Mouse (Mus musculus) CH12.LX (cell line): ENCODE results near the gene Npepps. TPM values are rescaled to one million over a fixed set of nuclear protein-coding genes. Genes with fewer than 3 reads are reported as not detected.
"Not testable (repeated sequence)": the region's sequence is repeated elsewhere in the genome, so short reads cannot be mapped to it uniquely, and the experiment has no call there.

Experiments
- DNase-seq: peaks from one replicate; pipeline ENCODE4 v3.0.0-alpha.2; 2013; ENCODE audit errors: extremely low read depth
- H3K27ac ChIP-seq: 2 replicates; pipeline ENCODE4 v1.5.1; 2012; ENCODE audit warnings: low read depth, mild to moderate bottlenecking, control low read depth, moderate library complexity; ENCODE audit not compliant: insufficient read depth
- H3K27me3 ChIP-seq: replicated peaks from 2 replicates; pipeline ENCODE3; 2012; ENCODE audit warnings: inconsistent platforms
- H3K36me3 ChIP-seq, 2 experiments: replicated peaks in 1 of 2; 2 replicates each; pipeline versions ENCODE3 to v1.6.1; 2012; ENCODE audit warnings: inconsistent platforms in 1 of 2, low read length in 1 of 2, mild to moderate bottlenecking in 1 of 2, mixed read lengths in 1 of 2, moderate library complexity in 1 of 2; ENCODE audit not compliant: control insufficient read depth in 1 of 2, insufficient read depth in 1 of 2
- H3K4me1 ChIP-seq, 2 experiments: 2 replicates each; pipeline ENCODE4 v1.6.1; 2012; ENCODE audit warnings: inconsistent platforms in 1 of 2, moderate library complexity in 1 of 2; ENCODE audit not compliant: insufficient read depth in 2 of 2, control insufficient read depth in 1 of 2
- H3K4me2 ChIP-seq: 2 replicates; pipeline ENCODE4 v1.6.1; 2012; ENCODE audit warnings: low read depth, mild to moderate bottlenecking, control low read depth; ENCODE audit not compliant: poor library complexity, insufficient read depth, severe bottlenecking
- H3K4me3 ChIP-seq, 3 experiments: fragments of 150-350 bp in 1 of 3; sonication (generic) in 1 of 3; replicated peaks in 1 of 3; 2 replicates each; pipeline versions ENCODE3 to v1.5.1; 2011 to 2012; ENCODE audit warnings: low read depth in 2 of 3, low read length in 2 of 3, mild to moderate bottlenecking in 2 of 3, moderate library complexity in 2 of 3, control low read depth in 1 of 3, improper control_type of control experiment in 1 of 3, inconsistent platforms in 1 of 3, mixed read lengths in 1 of 3; ENCODE audit not compliant: poor library complexity in 1 of 3
- H3K79me2 ChIP-seq: replicated peaks from 2 replicates; pipeline ENCODE4 v1.6.1; 2012; ENCODE audit warnings: mild to moderate bottlenecking, moderate library complexity; ENCODE audit not compliant: control insufficient read depth, poor library complexity, insufficient read depth, severe bottlenecking; ENCODE audit errors: extremely low read depth
- H3K9ac ChIP-seq: 2 replicates; pipeline ENCODE4 v1.6.1; 2012; ENCODE audit warnings: low read depth, mild to moderate bottlenecking, control low read depth, moderate library complexity; ENCODE audit not compliant: insufficient read depth
- H3K9me3 ChIP-seq: replicated peaks from 2 replicates; pipeline ENCODE3; 2012; ENCODE audit warnings: low read length, inconsistent platforms, mixed read lengths
- CHD1 ChIP-seq: IDR thresholded peaks from 2 replicates; pipeline ENCODE4 v1.6.1; 2012; ENCODE audit warnings: low read depth, low read length, improper control_type of control experiment, inconsistent platforms
- CHD2 ChIP-seq: IDR thresholded peaks from 2 replicates; pipeline ENCODE4 v1.6.1; 2011; ENCODE audit warnings: low read length, improper control_type of control experiment
- CTCF ChIP-seq, 2 experiments: IDR thresholded peaks in 1 of 2; conservative IDR thresholded peaks in 1 of 2; 2 replicates each; pipeline ENCODE4 v1.5.1; 2011 to 2012; ENCODE audit warnings: low read depth in 2 of 2, low read length in 2 of 2, improper control_type of control experiment in 1 of 2, inconsistent platforms in 1 of 2, mild to moderate bottlenecking in 1 of 2, moderate library complexity in 1 of 2
- E2F4 ChIP-seq: IDR thresholded peaks from 2 replicates; pipeline ENCODE4 v1.6.1; 2011; ENCODE audit warnings: low read depth, low read length, improper control_type of control experiment; ENCODE audit not compliant: insufficient replicate concordance
- ELF1 ChIP-seq: IDR thresholded peaks from 2 replicates; pipeline ENCODE4 v1.6.1; 2014; ENCODE audit warnings: low read depth, mild to moderate bottlenecking, inconsistent platforms, low read length, improper control_type of control experiment
- ETS1 ChIP-seq: conservative IDR thresholded peaks from 2 replicates; pipeline ENCODE4 v1.6.1; 2012; ENCODE audit warnings: low read depth, mild to moderate bottlenecking, inconsistent platforms, low read length, improper control_type of control experiment, moderate library complexity
- GABPA ChIP-seq: IDR thresholded peaks from 2 replicates; pipeline ENCODE4 v1.6.1; 2012; ENCODE audit warnings: low read depth, low read length, improper control_type of control experiment, inconsistent platforms; ENCODE audit not compliant: insufficient replicate concordance
- IRF4 ChIP-seq: IDR thresholded peaks from 2 replicates; pipeline ENCODE4 v1.6.1; 2014; ENCODE audit warnings: low read depth, mild to moderate bottlenecking, inconsistent platforms, low read length, improper control_type of control experiment
- JUND ChIP-seq: conservative IDR thresholded peaks from 2 replicates; pipeline ENCODE4 v1.6.1; 2011; ENCODE audit warnings: low read depth, low read length, improper control_type of control experiment
- MAFK ChIP-seq: IDR thresholded peaks from 2 replicates; pipeline ENCODE4 v1.6.1; 2011; ENCODE audit warnings: low read length, improper control_type of control experiment; ENCODE audit not compliant: insufficient replicate concordance
- MAX ChIP-seq: IDR thresholded peaks from 2 replicates; pipeline ENCODE4 v1.6.1; 2011; ENCODE audit warnings: low read length, improper control_type of control experiment
- MXI1 ChIP-seq: IDR thresholded peaks from 2 replicates; pipeline ENCODE4 v1.6.1; 2011; ENCODE audit warnings: mild to moderate bottlenecking, low read depth, low read length, improper control_type of control experiment
- MYC ChIP-seq: IDR thresholded peaks from 2 replicates; pipeline ENCODE4 v1.6.1; 2011; ENCODE audit warnings: low read depth, mild to moderate bottlenecking, improper control_type of control experiment, low read length
- NRF1 ChIP-seq: IDR thresholded peaks from 2 replicates; pipeline ENCODE4 v1.6.1; 2014; ENCODE audit warnings: low read depth, mild to moderate bottlenecking, inconsistent platforms, low read length, improper control_type of control experiment, moderate library complexity
- POLR2A ChIP-seq: IDR thresholded peaks from 2 replicates; pipeline ENCODE4 v1.6.1; 2011; ENCODE audit warnings: low read depth, mild to moderate bottlenecking, improper control_type of control experiment, low read length
- TBP ChIP-seq: conservative IDR thresholded peaks from 2 replicates; pipeline ENCODE4 v1.6.1; 2011; ENCODE audit warnings: low read depth, low read length, improper control_type of control experiment
- UBTF ChIP-seq: IDR thresholded peaks from 2 replicates; pipeline ENCODE4 v1.6.1; 2012; ENCODE audit warnings: low read depth, mild to moderate bottlenecking, inconsistent platforms, low read length, improper control_type of control experiment, moderate library complexity
- ZC3H11A ChIP-seq: IDR thresholded peaks from 2 replicates; pipeline ENCODE4 v1.6.1; 2012; ENCODE audit warnings: low read depth, mild to moderate bottlenecking, inconsistent platforms, low read length, improper control_type of control experiment
- ZKSCAN1 ChIP-seq: IDR thresholded peaks from 2 replicates; pipeline ENCODE4 v1.6.1; 2012; ENCODE audit warnings: low read depth, inconsistent platforms, low read length, improper control_type of control experiment, borderline replicate concordance
- ZMIZ1 ChIP-seq: IDR thresholded peaks from 2 replicates; pipeline ENCODE4 v1.6.1; 2012; ENCODE audit warnings: low read depth, mild to moderate bottlenecking, inconsistent platforms, low read length, improper control_type of control experiment
- ZNF384 ChIP-seq: IDR thresholded peaks from 2 replicates; pipeline ENCODE4 v1.6.1; 2012; ENCODE audit warnings: low read depth, low read length, improper control_type of control experiment, inconsistent platforms
- dilution Hi-C: fragments of 300-500 bp; cut with MboI; formaldehyde crosslinking; loops from 2 replicates; pipeline ENCODE4 v1.14.3; 2020; ENCODE audit warnings: low sequenced_read_pairs; ENCODE audit not compliant: extremely low pct_unique_long_range_greater_than_20kb, extremely low pct_ligation_motif_present
- in situ Hi-C: fragments of 300-500 bp; cut with MboI; formaldehyde crosslinking; loops from 3 replicates; pipeline ENCODE4 v1.14.3; 2019; ENCODE audit warnings: low sequenced_read_pairs, low pct_ligation_motif_present, low pct_unique_long_range_greater_than_20kb, mixed read lengths
- polyA plus RNA-seq: library from polyadenylated mRNA; unstranded; fragments of >175 nt; gene quantifications from 2 replicates; pipeline ENCODE4 v1.2.1, GENCODE M21; 2012; ENCODE audit warnings: low read depth; ENCODE audit not compliant: insufficient read length
- total RNA-seq, 2 experiments: library from RNA; depleted of rRNA; stranded (reverse); fragments of 300-350 nt in 1 of 2; fragments of >200 nt in 1 of 2; gene quantifications; 2 replicates each; pipeline ENCODE4 v1.2.3; 2012 to 2014

The Npepps gene
- total and polyA plus RNA-seq, 3 experiments: 29.8 to 50.8 (median 42.5) TPM

DNA sequence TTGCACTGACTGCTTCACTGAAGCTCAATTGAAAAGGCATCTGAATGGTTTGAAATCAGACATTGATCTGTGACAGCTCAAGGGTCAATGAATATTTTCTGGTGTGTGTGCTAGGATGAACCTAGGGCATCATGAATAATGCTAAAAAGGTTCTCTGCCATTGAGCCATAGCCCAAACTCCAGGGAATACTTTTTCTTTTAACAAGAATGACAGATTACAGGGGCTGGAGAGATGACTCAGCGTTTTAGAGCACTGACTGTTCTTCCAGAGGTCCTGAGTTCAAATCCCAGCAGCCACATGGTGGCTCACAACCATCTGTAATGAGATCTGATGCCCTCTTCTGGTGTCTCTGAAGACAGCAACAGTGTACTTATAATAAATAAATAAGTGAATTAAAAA is 30.8 kb downstream of the Npepps start:
- H3K27me3 ChIP-seq, dilution Hi-C loops, H3K9ac ChIP-seq, H3K4me3 ChIP-seq, H3K4me2 ChIP-seq, H3K4me1 ChIP-seq, H3K79me2 ChIP-seq, in situ Hi-C loops, H3K9me3 ChIP-seq, DNase-seq: not testable (repeated sequence)
- Histone ChIP-seq H3K27ac (peak overlapping the region; percentile 20; the same call in 1 of the 2 replicates), H3K36me3 (peaks cover 16 to 49% of the 10 kb centered on the region in 2 experiments)
- TF ChIP-seq CTCF (conservative IDR thresholded peaks at IDR 0.05 in 1 of 2, IDR thresholded peaks at IDR 0.05 in 1 of 2; ENCODE audit: low read depth in 2 of 2, low read length in 2 of 2) (peak in 1 of 2 experiments; percentile 28; a peak in 1 of 4 replicates), MAFK (peak; percentile 71; the same call in 1 of the 2 replicates)

DNA sequence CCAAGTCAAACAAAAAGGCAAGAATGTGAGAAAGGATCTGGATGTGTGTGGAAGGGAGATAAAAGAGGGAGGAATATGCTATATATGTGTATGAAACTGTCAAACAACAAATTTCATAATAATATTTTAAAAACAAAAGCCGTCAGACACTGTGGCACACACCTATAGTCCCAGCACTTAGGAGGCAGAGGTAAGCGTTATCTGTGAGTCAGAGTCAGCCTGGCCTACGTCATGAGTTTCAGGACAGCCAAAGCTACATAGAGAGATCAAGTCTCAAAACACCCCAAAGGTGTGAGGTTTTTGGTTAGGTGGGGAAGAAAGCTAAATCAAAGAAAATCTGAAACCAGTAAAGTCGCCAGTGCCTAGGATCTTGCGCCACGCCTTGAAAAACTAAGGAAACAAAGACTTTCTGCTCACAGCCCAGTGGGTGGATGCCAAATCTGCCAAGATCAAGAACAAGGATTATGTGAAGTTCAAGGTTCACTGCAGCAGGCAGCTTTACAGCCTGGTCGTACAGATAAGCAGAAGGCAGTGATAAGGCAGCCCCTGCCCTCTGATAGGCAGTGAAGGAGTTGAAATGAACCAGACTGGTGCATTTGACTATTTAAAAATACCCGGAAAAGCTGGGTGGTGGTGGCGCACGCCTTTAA is 33.8 kb downstream of the Npepps start:
- no peak for DNase-seq
- Histone ChIP-seq H3K79me2 (peaks cover 7% of the 10 kb centered on the region; the same call in 1 of the 2 replicates), H3K4me1 (peaks cover 0 to 7% of the 10 kb centered on the region in 2 experiments; a peak in 1 of 4 replicates), H3K9ac (no peak overlapping the region), H3K27me3 (no peaks in the 10 kb centered on the region), H3K4me3 (no peak overlapping the region), H3K9me3 (no peaks in the 10 kb centered on the region), H3K27ac (no peak overlapping the region), H3K4me2 (no peak overlapping the region), H3K36me3 (peaks cover 27 to 59% of the 10 kb centered on the region in 2 experiments)
- dilution Hi-C loops: no loop called here
- no peak for TF ChIP-seq JUND
- TF ChIP-seq ZNF384: no peak
- no peak for TF ChIP-seq MXI1
- no peak for TF ChIP-seq ZC3H11A
- no peak for TF ChIP-seq GABPA
- TF ChIP-seq E2F4: no peak
- TF ChIP-seq MYC: no peak
- in situ Hi-C loops: no loop called here

DNA sequence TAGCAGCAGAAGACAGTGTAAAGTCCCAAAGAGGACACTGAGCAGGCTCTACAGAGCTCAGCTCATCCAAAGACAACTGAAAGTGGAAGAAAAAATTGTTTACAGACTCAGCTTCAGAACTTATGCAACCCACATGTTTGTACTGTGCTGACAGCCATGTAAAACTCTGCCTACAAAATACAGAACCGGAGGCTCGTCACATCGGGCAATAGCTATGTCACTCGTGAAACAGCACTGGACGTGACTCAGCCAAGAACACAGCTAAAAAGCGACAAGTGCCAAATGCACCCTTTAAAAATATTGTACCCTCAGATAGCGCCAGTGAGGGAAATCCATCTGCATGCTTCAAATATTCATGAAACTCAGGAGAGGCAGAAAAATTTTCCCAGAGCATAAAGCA is 39.1 kb downstream of the Npepps start:
- Histone ChIP-seq H3K27me3 (no peaks in the 10 kb centered on the region), H3K9ac (no peak overlapping the region), H3K4me3 (no peak overlapping the region), H3K36me3 (peaks cover 34 to 72% of the 10 kb centered on the region in 2 experiments), H3K4me1 (peaks cover 0 to 8% of the 10 kb centered on the region in 2 experiments; a peak in 1 of 4 replicates), H3K79me2 (no peaks in the 10 kb centered on the region; the same call in 1 of the 2 replicates), H3K9me3 (no peaks in the 10 kb centered on the region), H3K4me2 (no peak overlapping the region)
- DNase-seq: no peak
- in situ Hi-C loops (no loop called here), dilution Hi-C loops (no loop called here)
- TF ChIP-seq IRF4 (no peak), GABPA (no peak), CHD2 (no peak), ZMIZ1 (no peak), POLR2A (no peak), TBP (no peak), MAX (no peak), JUND (no peak), NRF1 (no peak), UBTF (no peak), ZKSCAN1 (no peak), ETS1 (no peak), ELF1 (no peak), MXI1 (no peak), CHD1 (no peak)
- TF ChIP-seq, all 38 proteins: peak for 0
- H3K27ac ChIP-seq: no peak overlapping the region
